Mouse (Mus musculus): Measurements from ENCODE around the gene Itprip.

Itprip gene

GRCm38 (mm10) chr19:47885191-47885743 lies 33.8 kb downstream of the Itprip start:
- Histone ChIP-seq H3K36me3 (ENCODE audit: control insufficient read depth, insufficient read depth, low read length, poor library complexity, severe bottlenecking) (no peaks in the 10 kb centered on the region), H3K27me3 (ENCODE audit: control insufficient read depth, insufficient read depth, low read length, poor library complexity, severe bottlenecking) (no peaks in the 10 kb centered on the region)
- peak; percentile 49 for DNase-seq (ENCODE audit: low read depth, low spot score)

- DNase-seq (ENCODE audit: low read depth, low spot score), result peak; percentile 81
- H3K27me3 ChIP-seq (ENCODE audit: control insufficient read depth, insufficient read depth, low read length, poor library complexity, severe bottlenecking), result no peaks in the 10 kb centered on the region
- H3K36me3 ChIP-seq (ENCODE audit: control insufficient read depth, insufficient read depth, low read length, poor library complexity, severe bottlenecking), result no peaks in the 10 kb centered on the region
Measured at GRCm38 (mm10) chr19:47884296-47885085, 34.6 kb downstream of the Itprip start.

GRCm38 (mm10) chr19:47882882-47883254 lies 36.2 kb downstream of the Itprip start:
- Histone ChIP-seq H3K27me3 (ENCODE audit: control insufficient read depth, insufficient read depth, low read length, poor library complexity, severe bottlenecking) (no peaks in the 10 kb centered on the region), H3K36me3 (ENCODE audit: control insufficient read depth, insufficient read depth, low read length, poor library complexity, severe bottlenecking) (no peaks in the 10 kb centered on the region)
- DNase-seq (ENCODE audit: low read depth, low spot score), result no peak

DNA sequence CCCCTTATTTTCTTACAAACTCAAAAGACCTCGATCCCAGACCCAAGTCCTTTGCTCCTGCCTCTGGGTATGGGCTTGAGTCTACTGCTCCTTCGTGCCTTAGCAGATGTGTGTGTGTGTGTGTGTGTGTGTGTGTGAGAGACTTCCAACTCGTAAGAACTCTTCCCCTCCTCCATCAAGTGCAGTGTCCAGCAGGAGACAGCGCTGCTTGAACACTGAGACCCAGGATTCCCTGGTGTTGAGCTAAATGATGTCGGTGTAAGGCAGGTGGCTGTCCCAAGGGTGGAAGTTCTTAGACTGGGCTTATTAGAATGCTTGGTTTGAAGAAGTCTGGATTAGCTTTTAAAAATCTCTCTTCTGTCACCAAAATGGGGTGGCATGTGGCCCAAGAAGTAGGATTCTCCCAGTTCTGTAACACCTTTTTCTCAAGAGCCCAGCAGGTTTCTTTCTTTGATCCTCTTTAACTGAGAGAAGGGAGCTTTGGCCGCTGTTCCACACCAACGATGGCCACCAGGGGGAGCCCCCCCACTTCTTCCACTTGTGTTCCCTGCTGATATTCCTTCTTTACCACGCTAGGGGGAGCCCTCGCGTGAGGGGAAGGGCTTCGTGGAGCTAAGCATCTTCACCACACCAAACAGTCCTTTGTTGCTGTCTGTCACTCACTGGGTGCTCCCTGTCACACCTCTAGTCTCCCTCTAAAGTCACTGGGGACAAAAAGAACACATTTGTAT lies 36.8 kb downstream of the Itprip start:
- peak; percentile 95 for DNase-seq (ENCODE audit: low read depth, low spot score)
- Histone ChIP-seq H3K27me3 (ENCODE audit: control insufficient read depth, insufficient read depth, low read length, poor library complexity, severe bottlenecking) (no peaks in the 10 kb centered on the region), H3K36me3 (ENCODE audit: control insufficient read depth, insufficient read depth, low read length, poor library complexity, severe bottlenecking) (no peaks in the 10 kb centered on the region)

GRCm38 (mm10) chr19:47881538-47881937 lies 37.6 kb downstream of the Itprip start:
- DNase-seq (ENCODE audit: low read depth, low spot score), result no peak
- no peaks in the 10 kb centered on the region for H3K36me3 ChIP-seq (ENCODE audit: control insufficient read depth, insufficient read depth, low read length, poor library complexity, severe bottlenecking)

GRCm38 (mm10) chr19:47876252-47876651 lies 42.8 kb downstream of the Itprip start:
- no peak for DNase-seq (ENCODE audit: low read depth, low spot score)
- Histone ChIP-seq H3K36me3 (ENCODE audit: control insufficient read depth, insufficient read depth, low read length, poor library complexity, severe bottlenecking) (no peaks in the 10 kb centered on the region), H3K27me3 (ENCODE audit: control insufficient read depth, insufficient read depth, low read length, poor library complexity, severe bottlenecking) (no peaks in the 10 kb centered on the region)

More at GRCm38 (mm10) chr19:47881538-47881937, 37.6 kb downstream of the Itprip start:
- H3K27me3 ChIP-seq (ENCODE audit: control insufficient read depth, insufficient read depth, low read length, poor library complexity, severe bottlenecking), result no peaks in the 10 kb centered on the region

GRCm38 (mm10) chr19:47871515-47871914 lies 47.6 kb downstream of the Itprip start:
- no peaks in the 10 kb centered on the region for H3K36me3 ChIP-seq (ENCODE audit: control insufficient read depth, insufficient read depth, low read length, poor library complexity, severe bottlenecking)
- no peak for DNase-seq (ENCODE audit: low read depth, low spot score)
- no peaks in the 10 kb centered on the region for H3K27me3 ChIP-seq (ENCODE audit: control insufficient read depth, insufficient read depth, low read length, poor library complexity, severe bottlenecking)

DNA sequence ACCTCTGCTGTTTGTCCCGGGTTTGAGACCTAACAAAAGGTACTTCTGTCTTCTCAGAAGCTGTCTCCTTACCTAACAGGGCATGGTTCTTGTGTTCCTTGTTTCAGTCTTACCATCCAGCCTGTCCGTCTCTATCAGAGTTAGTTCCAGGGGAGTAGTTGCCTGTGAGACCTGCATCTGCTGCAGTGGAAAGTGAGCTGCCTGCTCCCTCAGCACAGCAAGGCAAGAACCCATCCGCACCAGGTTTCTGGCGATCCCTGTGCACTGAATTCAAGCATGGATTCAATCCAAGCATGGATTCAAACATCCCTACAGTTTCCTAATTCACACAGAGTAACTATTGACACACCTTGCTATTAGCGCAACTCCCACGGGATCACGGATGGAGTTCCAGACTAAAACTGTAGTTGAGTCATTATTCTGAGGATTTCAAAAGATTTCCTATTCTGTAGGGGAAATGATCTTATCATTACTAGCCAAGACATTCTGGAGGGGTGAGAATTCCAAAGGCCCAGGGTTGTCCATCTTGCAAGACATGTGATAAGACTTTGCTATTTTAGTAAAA lies 48.9 kb downstream of the Itprip start:
- DNase-seq (ENCODE audit: low read depth, low spot score), result no peak
- no peaks in the 10 kb centered on the region for H3K27me3 ChIP-seq (ENCODE audit: control insufficient read depth, insufficient read depth, low read length, poor library complexity, severe bottlenecking)
- no peaks in the 10 kb centered on the region for H3K36me3 ChIP-seq (ENCODE audit: control insufficient read depth, insufficient read depth, low read length, poor library complexity, severe bottlenecking)

- Histone ChIP-seq H3K27me3 (ENCODE audit: control insufficient read depth, insufficient read depth, low read length, poor library complexity, severe bottlenecking) (no peaks in the 10 kb centered on the region), H3K36me3 (ENCODE audit: control insufficient read depth, insufficient read depth, low read length, poor library complexity, severe bottlenecking) (no peaks in the 10 kb centered on the region)
- DNase-seq (ENCODE audit: low read depth, low spot score), result no peak
Measured at GRCm38 (mm10) chr19:47869516-47869915, 49.6 kb downstream of the Itprip start.

DNA sequence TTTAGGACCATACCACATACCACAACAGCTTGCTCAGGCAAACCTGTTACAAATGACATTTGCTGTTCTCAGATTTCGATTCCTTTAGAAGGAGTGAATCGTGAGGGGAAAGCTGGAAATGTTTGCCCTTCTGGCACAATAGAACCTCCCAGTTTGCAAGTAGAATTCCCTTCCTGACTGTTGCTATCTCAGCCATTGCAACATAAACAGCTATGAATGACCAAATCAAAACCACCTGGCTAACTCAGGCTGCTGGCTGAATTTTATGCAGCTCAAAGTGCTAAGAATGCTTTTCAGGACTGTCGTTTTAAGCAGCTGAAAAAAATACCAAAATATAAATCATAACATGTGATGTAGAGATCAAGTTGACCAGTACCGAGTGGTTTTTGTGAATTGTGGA lies 50.1 kb downstream of the Itprip start:
- H3K27me3 ChIP-seq (ENCODE audit: control insufficient read depth, insufficient read depth, low read length, poor library complexity, severe bottlenecking), result no peaks in the 10 kb centered on the region
- no peak for DNase-seq (ENCODE audit: low read depth, low spot score)
- no peaks in the 10 kb centered on the region for H3K36me3 ChIP-seq (ENCODE audit: control insufficient read depth, insufficient read depth, low read length, poor library complexity, severe bottlenecking)

DNA sequence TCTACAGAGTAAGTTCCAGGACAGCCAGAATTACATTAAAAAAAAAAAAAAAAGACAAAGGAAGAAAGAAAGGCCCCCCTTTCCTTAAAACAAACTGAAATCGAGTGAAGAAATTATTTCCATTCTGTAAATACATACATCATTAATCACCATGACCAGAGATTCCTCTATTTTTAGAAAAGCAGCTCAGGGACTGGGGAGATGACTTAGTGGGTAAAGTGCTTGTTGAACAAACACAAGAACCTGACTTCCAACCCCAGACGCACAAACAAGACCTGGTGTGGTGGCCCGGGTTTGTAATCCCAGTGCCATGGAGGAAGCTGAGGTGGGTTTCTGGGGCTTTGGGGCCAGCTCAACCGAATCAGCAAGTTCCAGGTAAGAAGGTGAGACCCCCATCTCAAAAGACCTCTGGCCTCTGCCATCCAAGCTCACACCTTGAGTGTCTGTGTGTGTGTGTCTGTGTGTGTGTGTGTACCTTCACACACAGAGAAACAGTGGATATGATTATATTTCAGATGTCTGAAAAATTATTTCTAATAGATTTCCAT lies 51.4 kb downstream of the Itprip start:
- H3K36me3 ChIP-seq (ENCODE audit: control insufficient read depth, insufficient read depth, low read length, poor library complexity, severe bottlenecking), result no peaks in the 10 kb centered on the region
- no peaks in the 10 kb centered on the region for H3K27me3 ChIP-seq (ENCODE audit: control insufficient read depth, insufficient read depth, low read length, poor library complexity, severe bottlenecking)
- no peak for DNase-seq (ENCODE audit: low read depth, low spot score)

DNA sequence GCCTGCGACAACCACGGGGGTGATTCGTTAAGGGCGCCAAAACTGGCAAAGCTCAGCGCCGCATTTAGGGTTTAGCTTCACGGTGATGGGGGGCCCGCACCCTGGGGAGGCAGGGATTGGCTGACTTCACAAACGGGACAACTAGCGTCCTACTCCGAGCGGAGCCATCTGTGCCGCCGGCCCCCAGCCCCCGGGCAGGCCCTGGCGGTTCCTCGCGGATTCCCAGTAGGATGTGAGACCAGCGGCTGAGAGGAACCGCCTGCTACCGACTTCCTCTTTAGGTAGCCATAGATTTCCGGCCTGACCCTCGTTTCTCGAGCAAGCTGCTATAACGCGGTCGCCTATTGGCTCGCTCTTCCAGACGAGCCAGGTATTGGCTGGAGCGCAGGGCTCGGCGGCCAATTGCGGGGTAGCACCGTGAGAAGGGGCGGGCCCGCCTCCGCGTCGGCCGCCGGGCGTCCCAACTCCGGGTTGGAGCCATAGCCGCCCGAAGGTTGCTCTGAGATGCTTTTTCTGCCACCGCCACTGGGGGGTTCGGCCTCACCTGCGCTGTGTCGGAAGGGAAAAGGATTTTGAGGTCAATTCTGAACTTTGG lies 53.6 kb downstream of the Itprip start, which contains the start of gene Gsto2:
TSS of gene Gsto2 (plus strand) at position 182 of the 595 bp plus-strand sequence.
- Histone ChIP-seq H3K27me3 (ENCODE audit: control insufficient read depth, insufficient read depth, low read length, poor library complexity, severe bottlenecking) (no peaks in the 10 kb centered on the region), H3K36me3 (ENCODE audit: control insufficient read depth, insufficient read depth, low read length, poor library complexity, severe bottlenecking) (no peaks in the 10 kb centered on the region)
- DNase-seq (ENCODE audit: low read depth, low spot score), result peak; percentile 96

DNA sequence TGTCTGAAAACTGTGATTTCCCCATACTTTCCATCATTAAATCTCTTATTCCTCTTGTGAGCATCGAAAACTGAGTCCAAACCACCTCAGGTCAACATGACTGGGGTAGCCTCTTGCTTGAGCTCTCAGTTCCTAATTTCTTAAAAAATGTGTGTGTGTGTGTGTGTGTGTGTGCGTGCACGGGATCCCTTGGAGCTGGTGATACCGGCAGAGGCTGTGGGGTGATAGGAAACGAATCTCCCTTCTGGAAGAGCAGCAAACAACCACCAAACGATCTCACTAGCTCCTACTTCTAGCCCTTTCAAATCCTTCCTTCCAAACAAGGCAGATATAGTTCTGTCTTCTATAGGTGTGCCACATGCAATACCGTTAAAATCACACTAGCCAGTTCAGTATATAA lies 54.4 kb downstream of the Itprip start:
- Histone ChIP-seq H3K36me3 (ENCODE audit: control insufficient read depth, insufficient read depth, low read length, poor library complexity, severe bottlenecking) (no peaks in the 10 kb centered on the region), H3K27me3 (ENCODE audit: control insufficient read depth, insufficient read depth, low read length, poor library complexity, severe bottlenecking) (no peaks in the 10 kb centered on the region)
- no peak for DNase-seq (ENCODE audit: low read depth, low spot score)

DNA sequence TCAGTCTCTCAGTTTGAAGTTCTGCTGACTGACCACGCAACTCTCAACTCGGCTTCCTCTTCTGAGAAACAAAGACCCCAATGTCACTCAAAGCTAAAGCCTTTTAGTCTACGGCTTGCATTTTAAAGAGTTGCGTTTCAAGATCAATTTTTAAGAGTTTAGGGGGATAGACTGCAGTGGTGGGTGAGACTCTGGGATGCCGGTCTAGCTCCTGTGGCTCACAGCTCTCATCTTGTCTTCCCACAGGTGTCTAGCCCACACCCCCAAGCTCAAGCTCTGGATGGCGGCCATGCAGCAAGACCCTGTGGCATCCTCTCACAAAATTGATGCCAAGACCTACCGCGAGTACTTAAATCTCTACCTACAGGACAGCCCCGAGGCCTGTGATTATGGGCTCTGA lies 55.0 kb downstream of the Itprip start:
- no peaks in the 10 kb centered on the region for H3K27me3 ChIP-seq (ENCODE audit: control insufficient read depth, insufficient read depth, low read length, poor library complexity, severe bottlenecking)
- H3K36me3 ChIP-seq (ENCODE audit: control insufficient read depth, insufficient read depth, low read length, poor library complexity, severe bottlenecking), result no peaks in the 10 kb centered on the region
- DNase-seq (ENCODE audit: low read depth, low spot score), result no peak
